Mouse (Mus musculus): Measurements from ENCODE around the gene March1. TPM values are rescaled to one million over a fixed set of nuclear protein-coding genes. Genes with fewer than 3 reads are reported as not detected.

The March1 gene
- polyA plus RNA-seq, 1 experiment = 2.4 TPM

DNA sequence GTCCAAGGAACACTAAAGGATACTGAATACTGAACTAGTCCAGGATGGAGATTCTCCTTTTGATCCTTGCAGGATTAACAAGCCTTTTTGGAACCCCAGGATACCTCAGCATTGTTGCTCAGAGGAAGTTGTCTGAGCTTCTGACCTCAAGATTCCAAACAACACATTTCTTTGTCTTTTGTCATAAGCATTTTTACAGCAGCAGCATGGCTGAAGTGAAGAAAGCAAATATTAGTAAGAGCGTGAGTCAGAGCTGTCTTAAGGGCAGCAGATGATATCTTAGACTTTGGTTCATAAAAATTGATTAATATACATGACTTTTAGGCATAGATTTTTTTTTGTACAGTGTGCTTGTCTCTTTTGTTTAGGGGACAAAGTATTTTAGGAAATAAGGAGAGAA, 27.8 kb downstream of the March1 start:
- no peaks in the 10 kb centered on the region for H3K36me3 ChIP-seq (ENCODE audit: control insufficient read depth, insufficient read depth, low read length)
- no peak overlapping the region for H3K27ac ChIP-seq (ENCODE audit: control insufficient read depth, insufficient read depth, low read length)
- H3K4me1 ChIP-seq (replicated peaks; ENCODE audit: control insufficient read depth, insufficient read depth, low read length) = no peaks in the 10 kb centered on the region
- no peaks in the 10 kb centered on the region for H3K27me3 ChIP-seq (ENCODE audit: control insufficient read depth, insufficient read depth, low read length)
- TF ChIP-seq CTCF (IDR thresholded peaks at IDR 0.05; ENCODE audit: borderline replicate concordance, control insufficient read depth, extremely low read depth, insufficient read depth, low read length, poor library complexity) (no peak), POLR2A (IDR thresholded peaks at IDR 0.05; ENCODE audit: control insufficient read depth, extremely low read depth, insufficient read depth, low read length, poor library complexity) (no peak)
- 79% methylated on average over 1 of the region's 1 CpGs for WGBS
- no peak for DNase-seq
- H3K4me3 ChIP-seq (ENCODE audit: control insufficient read depth, insufficient read depth, low read length) = no peak overlapping the region

GRCm38 (mm10) chr8:65645945-65646344, 28.2 kb downstream of the March1 start:
- DNase-seq = no peak
- no peak for TF ChIP-seq POLR2A (IDR thresholded peaks at IDR 0.05; ENCODE audit: control insufficient read depth, extremely low read depth, insufficient read depth, low read length, poor library complexity)
- TF ChIP-seq CTCF (IDR thresholded peaks at IDR 0.05; ENCODE audit: borderline replicate concordance, control insufficient read depth, extremely low read depth, insufficient read depth, low read length, poor library complexity) = no peak
- Histone ChIP-seq H3K4me3 (ENCODE audit: control insufficient read depth, insufficient read depth, low read length) (no peak overlapping the region), H3K4me1 (replicated peaks; ENCODE audit: control insufficient read depth, insufficient read depth, low read length) (no peaks in the 10 kb centered on the region), H3K36me3 (ENCODE audit: control insufficient read depth, insufficient read depth, low read length) (no peaks in the 10 kb centered on the region), H3K27me3 (ENCODE audit: control insufficient read depth, insufficient read depth, low read length) (no peaks in the 10 kb centered on the region), H3K27ac (ENCODE audit: control insufficient read depth, insufficient read depth, low read length) (no peak overlapping the region)
- WGBS = 95% methylated on average over 1 of the region's 1 CpGs

- H3K4me1 ChIP-seq (replicated peaks; ENCODE audit: control insufficient read depth, insufficient read depth, low read length) = no peaks in the 10 kb centered on the region
- H3K4me3 ChIP-seq (ENCODE audit: control insufficient read depth, insufficient read depth, low read length) = no peak overlapping the region
- no peaks in the 10 kb centered on the region for H3K27me3 ChIP-seq (ENCODE audit: control insufficient read depth, insufficient read depth, low read length)
- 80% methylated on average over 6 of the region's 6 CpGs for WGBS
- H3K27ac ChIP-seq (ENCODE audit: control insufficient read depth, insufficient read depth, low read length) = no peak overlapping the region
- DNase-seq = no peak
- no peaks in the 10 kb centered on the region for H3K36me3 ChIP-seq (ENCODE audit: control insufficient read depth, insufficient read depth, low read length)
- TF ChIP-seq POLR2A (IDR thresholded peaks at IDR 0.05; ENCODE audit: control insufficient read depth, extremely low read depth, insufficient read depth, low read length, poor library complexity) = no peak
- no peak for TF ChIP-seq CTCF (IDR thresholded peaks at IDR 0.05; ENCODE audit: borderline replicate concordance, control insufficient read depth, extremely low read depth, insufficient read depth, low read length, poor library complexity)
Observed at GRCm38 (mm10) chr8:65655924-65656323, 38.2 kb downstream of the March1 start.

DNA sequence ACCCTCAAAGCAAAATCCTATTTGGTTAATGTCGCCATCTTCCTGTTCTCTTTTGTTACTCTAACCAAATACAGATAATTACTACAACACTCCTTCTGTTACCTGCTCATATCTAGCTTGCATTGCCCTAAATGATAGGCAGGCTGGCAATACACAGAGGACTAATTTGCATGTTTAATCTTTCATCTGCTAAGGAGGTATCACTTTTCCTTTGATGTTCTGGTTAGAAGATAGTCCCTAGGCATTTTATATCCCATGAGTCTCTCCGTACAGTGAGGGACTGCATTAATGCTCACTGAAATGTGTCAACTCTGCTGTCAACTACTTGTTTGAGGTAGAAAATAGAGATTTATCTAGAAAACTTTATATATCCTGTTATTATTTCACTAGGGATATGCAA, 44.2 kb downstream of the March1 start:
- TF ChIP-seq CTCF (IDR thresholded peaks at IDR 0.05; ENCODE audit: borderline replicate concordance, control insufficient read depth, extremely low read depth, insufficient read depth, low read length, poor library complexity) (no peak), POLR2A (IDR thresholded peaks at IDR 0.05; ENCODE audit: control insufficient read depth, extremely low read depth, insufficient read depth, low read length, poor library complexity) (no peak)

DNA sequence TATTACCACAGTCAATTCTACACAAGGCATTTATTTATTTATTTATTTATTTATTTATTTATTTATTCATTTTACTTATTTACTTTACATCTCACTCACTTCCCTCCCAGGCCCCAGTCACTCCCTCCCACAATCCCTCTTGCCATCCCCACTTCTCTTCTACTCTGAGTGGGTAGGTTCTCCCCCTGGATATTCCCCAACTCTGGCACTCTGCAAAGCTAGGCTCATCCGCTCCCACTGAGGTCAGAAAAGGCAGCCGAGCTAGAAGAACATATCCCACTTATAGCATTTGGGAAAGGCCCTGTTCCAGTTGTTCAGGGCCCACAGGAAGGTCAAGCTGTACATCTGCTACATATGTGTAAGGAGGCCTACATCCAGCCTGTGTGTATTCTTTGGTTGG, 48.1 kb downstream of the March1 start:
- Histone ChIP-seq H3K4me1 (replicated peaks; ENCODE audit: control insufficient read depth, insufficient read depth, low read length) (no peaks in the 10 kb centered on the region), H3K27ac (ENCODE audit: control insufficient read depth, insufficient read depth, low read length) (no peak overlapping the region), H3K4me3 (ENCODE audit: control insufficient read depth, insufficient read depth, low read length) (no peak overlapping the region), H3K36me3 (ENCODE audit: control insufficient read depth, insufficient read depth, low read length) (no peaks in the 10 kb centered on the region), H3K27me3 (ENCODE audit: control insufficient read depth, insufficient read depth, low read length) (no peaks in the 10 kb centered on the region)
- 89% methylated on average over 2 of the region's 2 CpGs for WGBS
- no peak for DNase-seq
- TF ChIP-seq CTCF (IDR thresholded peaks at IDR 0.05; ENCODE audit: borderline replicate concordance, control insufficient read depth, extremely low read depth, insufficient read depth, low read length, poor library complexity) (no peak), POLR2A (IDR thresholded peaks at IDR 0.05; ENCODE audit: control insufficient read depth, extremely low read depth, insufficient read depth, low read length, poor library complexity) (no peak)

More for the DNA sequence above, 44.2 kb downstream of the March1 start:
- Histone ChIP-seq H3K4me3 (ENCODE audit: control insufficient read depth, insufficient read depth, low read length) (no peak overlapping the region), H3K4me1 (replicated peaks; ENCODE audit: control insufficient read depth, insufficient read depth, low read length) (no peaks in the 10 kb centered on the region), H3K27me3 (ENCODE audit: control insufficient read depth, insufficient read depth, low read length) (no peaks in the 10 kb centered on the region), H3K27ac (ENCODE audit: control insufficient read depth, insufficient read depth, low read length) (no peak overlapping the region), H3K36me3 (ENCODE audit: control insufficient read depth, insufficient read depth, low read length) (no peaks in the 10 kb centered on the region)
- DNase-seq = no peak
- 93% methylated on average over 2 of the region's 2 CpGs for WGBS

DNA sequence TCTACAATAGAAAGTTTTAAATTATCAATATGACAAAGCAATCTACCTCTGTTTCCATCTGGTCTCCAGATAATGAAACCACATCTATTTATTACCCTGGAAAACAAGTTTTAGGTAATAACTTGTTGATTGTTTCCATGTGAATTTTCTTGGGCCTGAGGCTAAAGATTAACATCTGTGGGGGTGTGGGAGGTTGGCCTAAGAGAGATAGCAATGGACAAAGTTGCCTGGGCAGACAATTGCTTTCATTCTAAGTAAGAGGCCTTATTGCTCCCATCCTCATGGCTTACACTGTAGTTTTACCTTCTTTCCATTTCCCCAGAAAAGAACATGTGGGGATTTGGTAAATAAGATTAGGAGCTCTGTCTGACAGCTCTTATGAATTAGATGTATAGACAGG, 125.4 kb downstream of the March1 start:
- Histone ChIP-seq H3K27me3 (ENCODE audit: control insufficient read depth, insufficient read depth, low read length) (no peaks in the 10 kb centered on the region), H3K36me3 (ENCODE audit: control insufficient read depth, insufficient read depth, low read length) (no peaks in the 10 kb centered on the region), H3K27ac (ENCODE audit: control insufficient read depth, insufficient read depth, low read length) (no peak overlapping the region), H3K4me1 (replicated peaks; ENCODE audit: control insufficient read depth, insufficient read depth, low read length) (no peaks in the 10 kb centered on the region), H3K4me3 (ENCODE audit: control insufficient read depth, insufficient read depth, low read length) (no peak overlapping the region)
- TF ChIP-seq CTCF (IDR thresholded peaks at IDR 0.05; ENCODE audit: borderline replicate concordance, control insufficient read depth, extremely low read depth, insufficient read depth, low read length, poor library complexity) = no peak
- no peak for TF ChIP-seq POLR2A (IDR thresholded peaks at IDR 0.05; ENCODE audit: control insufficient read depth, extremely low read depth, insufficient read depth, low read length, poor library complexity)
- no peak for DNase-seq

- 89% methylated on average over 2 of the region's 2 CpGs for WGBS
- no peak for TF ChIP-seq CTCF (IDR thresholded peaks at IDR 0.05; ENCODE audit: borderline replicate concordance, control insufficient read depth, extremely low read depth, insufficient read depth, low read length, poor library complexity)
- Histone ChIP-seq H3K27me3 (ENCODE audit: control insufficient read depth, insufficient read depth, low read length) (no peaks in the 10 kb centered on the region), H3K4me3 (ENCODE audit: control insufficient read depth, insufficient read depth, low read length) (no peak overlapping the region), H3K36me3 (ENCODE audit: control insufficient read depth, insufficient read depth, low read length) (no peaks in the 10 kb centered on the region), H3K4me1 (replicated peaks; ENCODE audit: control insufficient read depth, insufficient read depth, low read length) (no peaks in the 10 kb centered on the region), H3K27ac (ENCODE audit: control insufficient read depth, insufficient read depth, low read length) (no peak overlapping the region)
- DNase-seq = no peak
Observed at GRCm38 (mm10) chr8:65775815-65776214, 158.1 kb downstream of the March1 start.
